Mouse (Mus musculus) myocyte (in vitro differentiated cells): ENCODE measurements around the gene Ldah.

Source experiments
- CEBPB ChIP-seq: IDR thresholded peaks from 2 replicates; pipeline ENCODE4 v1.6.1; 2011; ENCODE audit warnings: mild to moderate bottlenecking, moderate library complexity; ENCODE audit not compliant: poor library complexity, insufficient read depth, severe bottlenecking
- E2F4 ChIP-seq: IDR thresholded peaks from one replicate; pipeline ENCODE4 v1.6.1; 2011; ENCODE audit warnings: mild to moderate bottlenecking, control low read depth, moderate library complexity; ENCODE audit not compliant: insufficient read depth
- MAX ChIP-seq: IDR thresholded peaks from one replicate; pipeline ENCODE4 v1.6.1; 2011; ENCODE audit warnings: low read depth, mild to moderate bottlenecking, control low read depth
- MYOD1 ChIP-seq, 3 experiments: IDR thresholded peaks; one replicate each; pipeline ENCODE4 v1.6.1; 2011; ENCODE audit warnings: control low read depth in 2 of 3, low read depth in 2 of 3, mild to moderate bottlenecking in 2 of 3, moderate library complexity in 1 of 3; ENCODE audit not compliant: insufficient read length in 2 of 3, control insufficient read depth in 1 of 3
- POLR2A ChIP-seq: IDR thresholded peaks from one replicate; pipeline ENCODE4 v1.6.1; 2011; ENCODE audit warnings: low read depth, mild to moderate bottlenecking, control low read depth, moderate library complexity; ENCODE audit not compliant: insufficient read length
- REST ChIP-seq: IDR thresholded peaks from one replicate; pipeline ENCODE4 v1.6.1; 2011; ENCODE audit warnings: mild to moderate bottlenecking, control low read depth, moderate library complexity; ENCODE audit not compliant: insufficient read depth, insufficient read length
- TCF12 ChIP-seq: IDR thresholded peaks from one replicate; pipeline ENCODE4 v1.6.1; 2011; ENCODE audit warnings: mild to moderate bottlenecking, control low read depth; ENCODE audit not compliant: poor library complexity, insufficient read depth, severe bottlenecking

GRCm38 (mm10) chr12:8271405-8271804 is 63.5 kb downstream of the Ldah start:
- TF ChIP-seq TCF12 (no peak), POLR2A (no peak), MYOD1 (IDR thresholded peaks at IDR 0.05; ENCODE audit: control insufficient read depth in 1 of 3, insufficient read length in 2 of 3, low read depth in 2 of 3) (no peak), E2F4 (no peak), REST (no peak), CEBPB (no peak), MAX (no peak)
